ENCODE assay signal across 21 mouse cellular contexts in the genomic region with DNA sequence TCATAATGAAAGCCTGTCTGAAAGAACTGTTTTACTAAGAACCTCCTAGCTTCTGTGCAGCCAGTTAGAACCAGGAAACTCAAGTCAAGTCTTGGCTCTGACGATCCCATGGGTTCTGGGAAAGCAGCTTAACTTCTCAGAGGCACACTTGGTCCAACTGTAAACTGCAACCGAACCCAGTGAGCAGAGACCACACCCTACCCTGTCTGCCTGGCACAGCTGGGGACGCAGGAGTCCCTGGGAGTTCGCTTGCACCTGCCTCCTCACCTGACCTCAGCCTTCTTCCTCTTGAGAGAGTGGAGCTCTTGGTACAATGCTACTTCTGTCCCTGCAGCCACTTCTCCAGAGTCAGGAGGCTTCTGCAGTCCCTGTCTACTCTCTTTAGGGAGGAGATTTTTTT. TPM values are rescaled to one million over a fixed set of nuclear protein-coding genes. Genes with fewer than 3 reads are reported as not detected.
DNase-seq lines count a peak whose midpoint lies in the region; ATAC-seq and TF ChIP-seq lines count a peak whose summit lies in the region.
"Had no signal": no experiment of that assay in that cellular context is flagged by ENCODE, and none has a peak within 500 bp of the region (broad histone marks: within the 10 kb centered on the region; RNA-seq: fewer than 3 reads in every experiment).

No protein-coding gene starts in this region.

- no peaks in the 10 kb centered on the region for H3K36me3 ChIP-seq in kidney, adult 2 months (ENCODE audit: control insufficient read depth, insufficient read depth, low read length)
- H3K36me3 ChIP-seq in kidney, embryonic 15.5 days = no peaks in the 10 kb centered on the region
- H3K36me3 ChIP-seq in thymus, adult 2 months (ENCODE audit: control insufficient read depth, insufficient read depth, low read length) = no peaks in the 10 kb centered on the region
- 0 out of 2 replicates have a peak, but pooled peaks cover 3% of the 10 kb centered on the region for H3K36me3 ChIP-seq in intestine, embryonic 16.5 days (ENCODE audit: control insufficient read depth, insufficient read depth, low read length)
- H3K36me3 ChIP-seq in small intestine, adult 2 months (ENCODE audit: control insufficient read depth, insufficient read depth, low read length) = peaks cover 5% of the 10 kb centered on the region
- H3K36me3 ChIP-seq: embryonic facial prominence, embryonic 12.5 days; forebrain, embryonic 15.5 days; limb, embryonic 13.5 days had no signal

- H3K4me2 ChIP-seq in kidney, embryonic 15.5 days = no peak overlapping the region
- H3K4me2 ChIP-seq in intestine, embryonic 16.5 days (ENCODE audit: low read depth, low read length) = no peak overlapping the region
- H3K4me2 ChIP-seq: embryonic facial prominence, embryonic 12.5 days; forebrain, embryonic 15.5 days; hindbrain, embryonic 14.5 days; limb, embryonic 13.5 days had no signal

- 44% methylated on average over 4 of the region's 4 CpGs for WGBS in kidney, adult 2 months
- 57% methylated on average over 4 of the region's 4 CpGs for WGBS in kidney, embryonic 15.5 days
- 30% methylated on average over 4 of the region's 4 CpGs for WGBS in thymus, adult 2 months
- 56% methylated on average over 4 of the region's 4 CpGs for WGBS in intestine, embryonic 16.5 days
- WGBS in small intestine, adult 2 months = 15% methylated on average over 4 of the region's 4 CpGs

- H3K9me3 ChIP-seq in kidney, embryonic 15.5 days (replicated peaks) = no peaks in the 10 kb centered on the region
- H3K9me3 ChIP-seq in intestine, embryonic 16.5 days (ENCODE audit: control insufficient read depth, low read length) = no peaks in the 10 kb centered on the region
- H3K9me3 ChIP-seq: embryonic facial prominence, embryonic 12.5 days; forebrain, embryonic 15.5 days; limb, embryonic 13.5 days had no signal

- H3K4me3 ChIP-seq in kidney, adult 2 months (ENCODE audit: insufficient read depth, low read depth, low read length) = no peak overlapping the region
- no peak overlapping the region for H3K4me3 ChIP-seq in kidney, embryonic 15.5 days (replicated peaks)
- no peak overlapping the region for H3K4me3 ChIP-seq in thymus, adult 2 months (ENCODE audit: control insufficient read depth, insufficient read depth, low read length)
- no peak overlapping the region for H3K4me3 ChIP-seq in intestine, embryonic 16.5 days (ENCODE audit: low read length)
- H3K4me3 ChIP-seq in small intestine, adult 2 months (ENCODE audit: low read depth, low read length) = no peak overlapping the region
- H3K4me3 ChIP-seq: embryonic facial prominence, embryonic 12.5 days; forebrain, embryonic 15.5 days; gastrocnemius, adult 2 months; layer of hippocampus, adult 2 months; limb, embryonic 13.5 days had no signal

- no peak for TF ChIP-seq POLR2A in kidney, adult 2 months (IDR thresholded peaks at IDR 0.05; ENCODE audit: low read depth, low read length)
- TF ChIP-seq POLR2A in thymus, adult 2 months (IDR thresholded peaks at IDR 0.05; ENCODE audit: control insufficient read depth, extremely low read depth, insufficient read depth, low read length, poor library complexity) = no peak
- TF ChIP-seq POLR2A in small intestine, adult 2 months (IDR thresholded peaks at IDR 0.05; ENCODE audit: low read depth, low read length) = no peak

- H3K27me3 ChIP-seq in kidney, adult 2 months (replicated peaks; ENCODE audit: control insufficient read depth, insufficient read depth, low read length) = no peaks in the 10 kb centered on the region
- peaks cover 6% of the 10 kb centered on the region; the same call in 1 of the 2 replicates for H3K27me3 ChIP-seq in kidney, embryonic 15.5 days
- H3K27me3 ChIP-seq in thymus, adult 2 months (ENCODE audit: control insufficient read depth, insufficient read depth, low read length) = peaks cover 7% of the 10 kb centered on the region; the same call in 1 of the 2 replicates
- H3K27me3 ChIP-seq in intestine, embryonic 16.5 days (replicated peaks; ENCODE audit: control insufficient read depth, insufficient read depth, low read length) = peaks cover under 1% of the 10 kb centered on the region; the same call in 1 of the 2 replicates
- no peaks in the 10 kb centered on the region for H3K27me3 ChIP-seq in small intestine, adult 2 months (ENCODE audit: control insufficient read depth, insufficient read depth, low read length)

- no peak for TF ChIP-seq CTCF in kidney, adult 2 months (conservative IDR thresholded peaks at IDR 0.05; ENCODE audit: insufficient read depth, insufficient read length, low read depth, low read length)
- no peak for TF ChIP-seq CTCF in thymus, adult 2 months (IDR thresholded peaks at IDR 0.05; ENCODE audit: borderline replicate concordance, control insufficient read depth, extremely low read depth, insufficient read depth, low read length, poor library complexity)
- TF ChIP-seq CTCF in small intestine, adult 2 months (IDR thresholded peaks at IDR 0.05; ENCODE audit: extremely low read depth, insufficient read length, insufficient replicate concordance, low read depth, low read length) = no peak

- peak; percentile 80 for DNase-seq in kidney, adult 2 months
- peak; percentile 38 for DNase-seq in thymus, postnatal 0 days (ENCODE audit: low spot score)
- DNase-seq in thymus, adult 2 months = no peak
- DNase-seq in frontal cortex, postnatal 14 days (ENCODE audit: low spot score in 2 of 2) = no peak
- DNase-seq: cerebellum, adult 9-11 months; gastrocnemius, adult 2 months; heart, postnatal 36 days; kidney, postnatal 10 days; layer of hippocampus, postnatal 36 days; right cerebral cortex, postnatal 25 days had no signal

- peaks cover 10% of the 10 kb centered on the region; the same call in 1 of the 2 replicates for H3K4me1 ChIP-seq in kidney, adult 2 months (ENCODE audit: control insufficient read depth, insufficient read depth, low read length)
- peaks cover 12% of the 10 kb centered on the region for H3K4me1 ChIP-seq in kidney, embryonic 15.5 days
- peaks cover 5% of the 10 kb centered on the region for H3K4me1 ChIP-seq in thymus, adult 2 months (replicated peaks; ENCODE audit: control insufficient read depth, insufficient read depth, low read length)
- H3K4me1 ChIP-seq in intestine, embryonic 16.5 days (ENCODE audit: control insufficient read depth, insufficient read depth, low read length) = peaks cover 20% of the 10 kb centered on the region; the same call in 1 of the 2 replicates
- H3K4me1 ChIP-seq in small intestine, adult 2 months (ENCODE audit: control insufficient read depth, insufficient read depth, insufficient read length, low read length) = peaks cover 18% of the 10 kb centered on the region; the same call in 1 of the 2 replicates

- no peak for ATAC-seq in kidney, embryonic 15.5 days (replicated peaks; ENCODE audit: low FRiP score)
- 0 out of 2 replicates have a peak, but pooled peaks have one; percentile 41 for ATAC-seq in intestine, embryonic 16.5 days
- ATAC-seq in monocyte, adult 5-6 weeks (replicated peaks; ENCODE audit: insufficient number of reproducible peaks, low FRiP score, low TSS enrichment, poor library complexity, severe bottlenecking) = no peak
- ATAC-seq: forebrain, embryonic 15.5 days; midbrain, embryonic 16.5 days had no signal

- H3K27ac ChIP-seq in kidney, adult 2 months (ENCODE audit: insufficient read depth, low read depth, low read length) = no peak overlapping the region; the same call in 1 of the 2 replicates
- no peak overlapping the region for H3K27ac ChIP-seq in kidney, embryonic 15.5 days
- no peak overlapping the region for H3K27ac ChIP-seq in thymus, adult 2 months (ENCODE audit: control insufficient read depth, insufficient read depth, low read length)
- no peak overlapping the region for H3K27ac ChIP-seq in intestine, embryonic 16.5 days (ENCODE audit: low read length)
- H3K27ac ChIP-seq in small intestine, adult 2 months (ENCODE audit: insufficient read depth, low read depth, low read length) = peak overlapping the region; percentile 12; the same call in 1 of the 2 replicates
- H3K27ac ChIP-seq: embryonic facial prominence, embryonic 12.5 days; forebrain, embryonic 15.5 days; gastrocnemius, adult 2 months; hindbrain, embryonic 14.5 days; layer of hippocampus, adult 2 months; limb, embryonic 13.5 days had no signal

- no peak overlapping the region for H3K9ac ChIP-seq in kidney, embryonic 15.5 days
- H3K9ac ChIP-seq in intestine, embryonic 16.5 days (ENCODE audit: low read depth, low read length) = no peak overlapping the region
- H3K9ac ChIP-seq: embryonic facial prominence, embryonic 12.5 days; forebrain, embryonic 15.5 days; hindbrain, embryonic 14.5 days; limb, embryonic 13.5 days had no signal

RNA-seq across cellular contexts. Expression of gene Gipc2, which starts 5.4 kb away (rescaled TPM):
- polyA plus RNA-seq in kidney, adult 2 months (2012; rRNA removed) = 109 and 146 TPM in 2 replicates
- polyA plus RNA-seq in kidney, embryonic 15.5 days (2015; fragmentation: Nextera tagmentation; extraction: Ambion mirVana) = 25.4 and 30.4 TPM in 2 replicates
- polyA plus RNA-seq in thymus, postnatal 0 days (2015; fragmentation: Nextera tagmentation; extraction: Ambion mirVana) = 1.1 and 1.4 TPM in 2 replicates
- polyA plus RNA-seq in thymus, adult 2 months (2012; rRNA removed) = 3.2 and 4.0 TPM in 2 replicates
- polyA plus RNA-seq in intestine, embryonic 16.5 days (2015; fragmentation: Nextera tagmentation; extraction: Ambion mirVana) = 244 TPM in 2 replicates
- 52.0 and 121 TPM in 2 replicates for polyA plus RNA-seq in small intestine, adult 2 months (2012; rRNA removed)
- total RNA-seq in monocyte, adult 5-6 weeks (2017) = 2.5 to 6.6 TPM in 2 of 3 replicates, not detected in the other
- total RNA-seq: neutrophil, adult 5-6 weeks had no signal

RNA-seq across cellular contexts. Expression of gene Dnajb4, which starts 49.5 kb away (rescaled TPM):
- polyA plus RNA-seq in kidney, adult 2 months (2012; rRNA removed) = 5.5 and 9.8 TPM in 2 replicates
- polyA plus RNA-seq in kidney, embryonic 15.5 days (2015; fragmentation: Nextera tagmentation; extraction: Ambion mirVana) = 30.9 and 31.1 TPM in 2 replicates
- 35.3 and 37.0 TPM in 2 replicates for polyA plus RNA-seq in thymus, postnatal 0 days (2015; fragmentation: Nextera tagmentation; extraction: Ambion mirVana)
- 8.6 and 9.2 TPM in 2 replicates for polyA plus RNA-seq in thymus, adult 2 months (2012; rRNA removed)
- 21.7 and 23.2 TPM in 2 replicates for polyA plus RNA-seq in intestine, embryonic 16.5 days (2015; fragmentation: Nextera tagmentation; extraction: Ambion mirVana)
- 0.48 and 1.4 TPM in 2 replicates for polyA plus RNA-seq in small intestine, adult 2 months (2012; rRNA removed)
- total RNA-seq in monocyte, adult 5-6 weeks (2017) = 90.9 to 144 TPM (median 114 TPM) in 3 replicates

RNA-seq across cellular contexts. Expression of gene Fubp1, which starts 49.6 kb away (rescaled TPM):
- 40.8 and 49.0 TPM in 2 replicates for polyA plus RNA-seq in kidney, adult 2 months (2012; rRNA removed)
- 301 and 315 TPM in 2 replicates for polyA plus RNA-seq in kidney, embryonic 15.5 days (2015; fragmentation: Nextera tagmentation; extraction: Ambion mirVana)
- 234 and 249 TPM in 2 replicates for polyA plus RNA-seq in thymus, postnatal 0 days (2015; fragmentation: Nextera tagmentation; extraction: Ambion mirVana)
- polyA plus RNA-seq in thymus, adult 2 months (2012; rRNA removed) = 247 and 254 TPM in 2 replicates
- polyA plus RNA-seq in intestine, embryonic 16.5 days (2015; fragmentation: Nextera tagmentation; extraction: Ambion mirVana) = 143 and 157 TPM in 2 replicates
- polyA plus RNA-seq in small intestine, adult 2 months (2012; rRNA removed) = 9.3 and 18.4 TPM in 2 replicates
- total RNA-seq in monocyte, adult 5-6 weeks (2017) = 165 to 273 TPM (median 214 TPM) in 3 replicates

Comparison
In these comparisons a context has a peak if more than half of its experiments do, and no peak if none do; other contexts are left out.
1. DNase-seq: peak in kidney, adult 2 months (single experiment) and thymus, postnatal 0 days (single experiment); none in thymus, adult 2 months (single experiment) and frontal cortex, postnatal 14 days (0 of 2).